Mouse (Mus musculus) thymus, adult 2 months (tissue): Measurements from ENCODE around the gene Pik3cb.

Experiments
- CTCF ChIP-seq: fragments of 200-500 bp; IDR thresholded peaks from 2 replicates; pipeline ENCODE4 v1.5.1; 2012; ENCODE audit warnings: mild to moderate bottlenecking, control low read depth, low read length, moderate library complexity, borderline replicate concordance; ENCODE audit not compliant: control insufficient read depth, poor library complexity, insufficient read depth; ENCODE audit errors: extremely low read depth
- POLR2A ChIP-seq: fragments of 200-500 bp; IDR thresholded peaks from 2 replicates; pipeline ENCODE4 v1.6.1; 2012; ENCODE audit warnings: mild to moderate bottlenecking, low read length, control low read depth, moderate library complexity; ENCODE audit not compliant: control insufficient read depth, poor library complexity, insufficient read depth; ENCODE audit errors: extremely low read depth

DNA sequence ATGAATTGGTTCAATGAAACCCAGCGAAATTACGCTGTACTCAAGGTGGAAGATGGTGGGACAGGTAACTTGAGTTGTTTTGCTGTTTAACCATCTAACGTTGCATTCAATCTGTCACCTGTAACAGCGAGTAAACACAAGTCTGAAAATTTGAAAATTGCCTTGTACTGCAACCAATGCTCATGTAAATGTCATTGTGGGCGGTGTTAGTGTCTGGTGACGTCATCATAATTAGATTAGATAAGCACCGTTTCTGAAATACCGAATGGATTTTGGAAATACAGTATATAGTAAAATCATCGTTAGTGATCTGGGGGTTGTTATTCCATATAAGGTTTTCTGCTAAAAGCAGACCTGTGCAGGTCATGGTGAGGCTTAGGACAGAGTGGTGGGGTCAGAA lies 153.3 kb downstream of the Pik3cb start:
- TF ChIP-seq CTCF (no peak), POLR2A (no peak)
